Mouse (Mus musculus) neural tube, embryonic 13.5 days (tissue): ENCODE results near the gene Tpk1. TPM values are rescaled to one million over a fixed set of nuclear protein-coding genes. Genes with fewer than 3 reads are reported as not detected.

Experiments
- ATAC-seq: fragments of 200-750 bp; cut with Nextera tagmentation; 2 replicates; pipeline ENCODE4 v1.8.0; 2017; ENCODE audit warnings: low read depth, mild to moderate bottlenecking, moderate TSS enrichment, moderate library complexity
- H3K27ac ChIP-seq: fragments of 300-500 bp; sonication (generic); replicated peaks from 2 replicates; pipeline ENCODE4 v1.5.1; 2015; ENCODE audit warnings: moderate library complexity, mild to moderate bottlenecking, inconsistent platforms
- H3K27me3 ChIP-seq: fragments of 300-500 bp; sonication (generic); 2 replicates; pipeline ENCODE4 v1.6.1; 2015; ENCODE audit warnings: mild to moderate bottlenecking, inconsistent platforms
- H3K36me3 ChIP-seq: fragments of 300-500 bp; sonication (generic); 2 replicates; pipeline ENCODE4 v1.6.1; 2015; ENCODE audit warnings: mild to moderate bottlenecking, inconsistent platforms
- H3K4me1 ChIP-seq: fragments of 300-500 bp; sonication (generic); replicated peaks from 2 replicates; pipeline ENCODE4 v1.6.1; 2015; ENCODE audit warnings: inconsistent platforms
- H3K4me2 ChIP-seq: fragments of 300-500 bp; sonication (generic); 2 replicates; pipeline ENCODE4 v1.6.1; 2015; ENCODE audit warnings: inconsistent platforms, mild to moderate bottlenecking, moderate library complexity
- H3K4me3 ChIP-seq: fragments of 300-500 bp; sonication (generic); 2 replicates; pipeline ENCODE4 v1.5.1; 2015; ENCODE audit warnings: mild to moderate bottlenecking, inconsistent platforms
- H3K9ac ChIP-seq: fragments of 300-500 bp; sonication (generic); 2 replicates; pipeline ENCODE4 v1.6.1; 2015; ENCODE audit warnings: moderate library complexity, mild to moderate bottlenecking, inconsistent platforms
- H3K9me3 ChIP-seq: fragments of 300-500 bp; sonication (generic); 2 replicates; pipeline ENCODE4 v1.6.1; 2016; ENCODE audit warnings: inconsistent platforms
- WGBS: fragments of 180-500 bp; shearing (Covaris S2); methylation state at CpG from one replicate; pipeline ENCODE4 v1.1.7; 2015; 5-methylcytosine and 5-hydroxymethylcytosine counted together
- polyA plus RNA-seq: library from polyadenylated mRNA; unstranded; fragments of >200 nt; fragmentation: Nextera tagmentation; extraction: Ambion mirVana; gene quantifications from 2 replicates; pipeline ENCODE4 v1.2.1, GENCODE M21; 2015

Gene Tpk1
- polyA plus RNA-seq, 1 experiment from 2014 or later: 6.1 TPM

DNA sequence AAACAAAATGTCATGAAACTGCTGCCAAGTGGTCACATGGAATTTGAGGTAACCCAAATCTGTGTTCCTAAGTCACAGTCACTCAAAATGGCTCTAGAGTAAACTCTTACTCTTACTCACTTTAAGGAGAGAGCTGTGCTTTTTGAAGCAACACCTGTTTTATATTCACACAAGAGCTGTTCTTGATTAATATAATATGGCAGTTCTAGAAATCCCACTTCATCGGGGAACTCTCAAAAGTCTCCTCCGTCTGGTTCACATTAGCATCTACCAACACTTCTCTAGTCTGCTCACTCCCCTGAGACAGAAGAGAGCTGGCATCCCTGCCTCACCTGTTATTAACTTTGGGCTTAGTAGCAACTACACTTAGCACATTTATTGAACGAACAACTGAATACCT, 305.9 kb downstream of the Tpk1 start:
- H3K9me3 ChIP-seq: no peaks in the 10 kb centered on the region
- ATAC-seq: no peak
- H3K27ac ChIP-seq: no peak overlapping the region
- 84% methylated on average over 3 of the region's 3 CpGs for WGBS
- H3K4me3 ChIP-seq: no peak overlapping the region
- H3K4me1 ChIP-seq: peaks cover 10% of the 10 kb centered on the region; the same call in 1 of the 2 replicates
- H3K27me3 ChIP-seq: no peaks in the 10 kb centered on the region
- H3K9ac ChIP-seq: no peak overlapping the region
- H3K4me2 ChIP-seq: no peak overlapping the region
- H3K36me3 ChIP-seq: no peaks in the 10 kb centered on the region

DNA sequence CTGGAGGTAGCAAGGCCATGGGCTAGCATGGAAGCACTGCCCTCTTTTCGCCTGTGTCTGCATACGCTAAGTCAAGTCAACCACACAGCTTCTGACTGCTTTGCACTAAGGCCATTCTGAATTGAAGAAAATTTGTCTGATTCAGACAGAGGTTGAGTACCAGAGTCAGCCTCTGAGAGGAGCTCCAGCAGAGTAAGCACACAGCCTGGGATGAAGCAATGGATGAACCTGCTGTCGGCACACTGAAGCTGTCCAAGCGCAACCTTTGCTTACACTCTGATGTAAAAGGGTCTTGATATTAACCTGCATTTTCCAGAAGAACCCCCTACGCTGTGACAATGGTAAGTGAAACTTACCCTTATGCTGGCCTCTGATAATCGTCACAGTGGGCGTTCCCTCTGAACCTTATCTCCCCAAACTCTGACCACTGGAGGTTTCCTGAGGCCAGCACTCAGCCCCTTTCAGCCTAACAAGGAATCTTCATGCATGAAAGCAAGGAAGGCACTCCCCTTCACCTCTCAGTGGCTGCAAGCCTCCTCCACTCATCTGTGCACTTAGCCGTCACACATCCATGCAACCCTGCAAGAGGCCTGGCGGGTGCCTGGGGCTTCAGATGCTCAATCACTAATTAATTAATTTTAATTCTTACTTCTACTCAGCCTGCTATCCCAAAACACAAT, 311.4 kb downstream of the Tpk1 start:
- no peaks in the 10 kb centered on the region for H3K27me3 ChIP-seq
- H3K4me2 ChIP-seq: no peak overlapping the region
- H3K4me1 ChIP-seq: no peaks in the 10 kb centered on the region
- no peaks in the 10 kb centered on the region for H3K9me3 ChIP-seq
- no peaks in the 10 kb centered on the region for H3K36me3 ChIP-seq
- H3K9ac ChIP-seq: no peak overlapping the region
- H3K4me3 ChIP-seq: no peak overlapping the region
- WGBS: 82% methylated on average over 9 of the region's 9 CpGs
- H3K27ac ChIP-seq: no peak overlapping the region
- ATAC-seq: peak; percentile 71; the same call in 1 of the 2 replicates

DNA sequence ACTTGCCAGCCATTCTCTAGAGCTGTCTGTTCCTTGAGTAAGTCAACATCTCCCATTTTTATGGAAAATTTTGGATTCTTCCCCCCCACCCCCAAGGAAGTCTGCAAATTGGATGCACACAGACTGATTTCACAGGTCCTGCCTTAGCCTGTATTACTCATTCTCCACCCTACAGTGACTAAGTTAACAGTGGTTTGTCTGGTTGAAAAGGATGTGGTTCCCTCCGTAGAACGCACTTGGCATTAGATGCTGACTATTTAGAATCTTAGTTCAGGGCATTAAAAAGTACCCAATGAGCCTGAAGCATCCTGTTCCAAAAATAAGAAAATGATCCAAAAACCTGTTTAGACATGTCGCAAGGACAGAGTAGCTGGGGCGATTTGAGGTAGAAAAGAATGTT, 312.6 kb downstream of the Tpk1 start:
- no peak for ATAC-seq
- no peak overlapping the region for H3K27ac ChIP-seq
- H3K9me3 ChIP-seq: no peaks in the 10 kb centered on the region
- no peaks in the 10 kb centered on the region for H3K36me3 ChIP-seq
- H3K27me3 ChIP-seq: no peaks in the 10 kb centered on the region
- H3K4me1 ChIP-seq: no peaks in the 10 kb centered on the region
- H3K4me2 ChIP-seq: no peak overlapping the region
- H3K9ac ChIP-seq: no peak overlapping the region
- 95% methylated on average over 4 of the region's 4 CpGs for WGBS
- H3K4me3 ChIP-seq: no peak overlapping the region

DNA sequence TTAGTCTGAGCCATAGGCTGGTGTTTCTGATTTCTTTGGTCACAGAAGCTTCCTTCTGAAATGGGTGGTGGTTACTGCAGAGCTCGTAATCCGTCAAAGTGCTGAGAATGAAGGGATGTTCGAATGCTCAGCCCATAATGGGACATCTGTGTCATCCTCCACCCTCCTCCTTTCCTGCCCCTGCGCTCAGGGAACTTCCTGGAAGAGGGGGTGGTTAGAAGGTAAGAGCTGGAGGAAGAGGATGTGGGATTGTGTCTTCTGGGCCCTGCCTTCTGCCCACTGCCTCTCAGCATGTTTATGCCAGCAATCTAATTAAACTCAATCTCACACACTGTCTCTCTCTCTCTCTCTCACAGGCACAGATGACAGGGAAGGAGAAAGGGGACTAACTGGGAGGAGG, 317.0 kb downstream of the Tpk1 start:
- ATAC-seq: no peak
- Histone ChIP-seq H3K4me1 (no peaks in the 10 kb centered on the region), H3K9me3 (no peaks in the 10 kb centered on the region), H3K36me3 (no peaks in the 10 kb centered on the region), H3K4me3 (no peak overlapping the region), H3K9ac (no peak overlapping the region), H3K27ac (no peak overlapping the region), H3K4me2 (no peak overlapping the region), H3K27me3 (no peaks in the 10 kb centered on the region)
- 62% methylated on average over 4 of the region's 4 CpGs for WGBS

DNA sequence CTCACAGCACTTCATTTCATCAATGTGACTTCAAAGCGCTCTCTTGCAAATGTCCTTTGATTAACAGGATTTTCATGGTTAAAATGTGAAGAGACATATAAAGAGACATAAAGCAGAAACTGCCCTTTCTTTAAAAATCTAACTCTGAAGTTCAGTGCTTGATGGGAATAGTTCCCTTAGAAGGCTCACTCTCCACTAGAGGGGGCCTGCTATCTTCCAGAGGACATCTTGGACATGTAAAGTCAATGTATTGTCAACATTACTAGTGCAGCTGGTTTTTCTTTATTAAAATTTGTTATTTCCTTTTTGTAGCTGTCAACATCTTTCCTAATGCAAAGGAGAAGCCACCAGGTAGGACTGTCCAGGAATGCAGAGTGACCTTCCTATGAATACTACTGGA, 318.4 kb downstream of the Tpk1 start:
- Histone ChIP-seq H3K27me3 (no peaks in the 10 kb centered on the region), H3K9ac (no peak overlapping the region), H3K36me3 (no peaks in the 10 kb centered on the region), H3K4me3 (no peak overlapping the region), H3K9me3 (no peaks in the 10 kb centered on the region), H3K4me2 (no peak overlapping the region), H3K4me1 (no peaks in the 10 kb centered on the region), H3K27ac (no peak overlapping the region)
- 96% methylated on average over 1 of the region's 1 CpGs for WGBS
- no peak for ATAC-seq

DNA sequence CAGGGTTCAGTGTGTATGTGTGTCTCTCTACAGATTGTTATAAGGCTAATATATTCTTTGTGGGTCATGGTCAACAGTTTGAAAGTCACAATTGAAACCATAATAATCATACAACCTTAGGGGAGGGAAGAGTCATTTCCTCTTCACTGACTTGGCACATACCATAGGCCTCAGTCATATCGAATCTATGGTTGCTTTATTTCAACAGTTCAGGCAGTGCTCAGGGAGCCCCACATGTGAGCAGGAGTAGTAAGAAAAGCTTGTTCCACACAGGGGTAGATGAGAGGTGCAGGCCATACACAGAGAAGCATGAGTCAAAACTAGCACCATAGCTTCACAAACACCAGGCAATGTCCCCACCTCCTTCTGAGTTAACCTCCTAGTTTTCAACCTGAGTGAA, 323.1 kb downstream of the Tpk1 start:
- H3K4me2 ChIP-seq: no peak overlapping the region
- H3K36me3 ChIP-seq: no peaks in the 10 kb centered on the region
- no peak for ATAC-seq
- 87% methylated on average over 1 of the region's 1 CpGs for WGBS
- H3K27ac ChIP-seq: no peak overlapping the region
- H3K4me1 ChIP-seq: no peaks in the 10 kb centered on the region
- no peaks in the 10 kb centered on the region for H3K27me3 ChIP-seq
- H3K9me3 ChIP-seq: no peaks in the 10 kb centered on the region
- H3K9ac ChIP-seq: no peak overlapping the region
- H3K4me3 ChIP-seq: no peak overlapping the region

DNA sequence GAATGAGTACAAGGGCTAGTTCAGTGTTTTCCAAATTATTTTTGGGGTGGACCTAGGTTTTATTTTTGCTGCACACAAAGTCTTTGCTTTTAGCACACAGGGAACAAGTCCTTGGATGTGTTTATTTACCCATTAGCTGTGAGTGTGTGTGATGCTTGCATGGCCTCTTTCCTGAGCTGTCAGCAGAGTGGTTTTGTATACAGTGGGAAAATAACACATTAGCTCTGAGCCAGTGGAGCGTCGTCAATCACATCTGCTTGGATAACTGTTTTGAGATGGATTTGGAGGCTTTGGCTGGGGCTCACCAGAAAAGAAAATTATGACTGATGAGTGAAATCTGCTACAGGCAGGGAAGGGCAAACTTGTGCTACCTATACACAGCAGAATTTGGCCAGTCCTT, 323.7 kb downstream of the Tpk1 start:
- Histone ChIP-seq H3K27ac (no peak overlapping the region), H3K4me3 (no peak overlapping the region), H3K4me1 (peaks cover 3% of the 10 kb centered on the region; the same call in 1 of the 2 replicates), H3K9ac (no peak overlapping the region), H3K4me2 (no peak overlapping the region), H3K9me3 (no peaks in the 10 kb centered on the region), H3K27me3 (no peaks in the 10 kb centered on the region), H3K36me3 (no peaks in the 10 kb centered on the region)
- WGBS: 89% methylated on average over 2 of the region's 2 CpGs
- ATAC-seq: no peak

DNA sequence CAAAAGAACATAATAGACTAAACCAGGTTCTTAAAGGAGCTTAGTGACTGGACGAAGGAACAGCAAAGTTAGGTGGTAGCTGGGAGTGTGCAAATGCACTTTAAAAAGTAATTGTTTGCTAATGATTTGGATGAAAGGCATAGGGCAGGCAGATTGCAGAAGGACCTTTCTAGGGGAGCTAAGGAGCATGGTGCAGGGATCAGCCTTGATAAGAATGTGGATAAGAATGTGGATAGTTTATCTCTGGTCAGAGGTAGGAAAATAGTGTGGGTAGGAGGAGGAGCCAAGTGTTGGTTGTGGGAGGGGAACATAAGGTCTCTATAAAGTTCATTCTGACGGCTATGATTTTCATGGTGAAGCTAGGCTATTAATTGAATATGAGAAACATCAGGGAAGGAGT, 327.3 kb downstream of the Tpk1 start:
- no peak overlapping the region for H3K27ac ChIP-seq
- no peak overlapping the region for H3K9ac ChIP-seq
- no peak for ATAC-seq
- no peak overlapping the region for H3K4me3 ChIP-seq
- no peaks in the 10 kb centered on the region for H3K36me3 ChIP-seq
- H3K9me3 ChIP-seq: no peaks in the 10 kb centered on the region
- 83% methylated on average over 2 of the region's 2 CpGs for WGBS
- H3K4me1 ChIP-seq: peaks cover 8% of the 10 kb centered on the region; the same call in 1 of the 2 replicates
- no peak overlapping the region for H3K4me2 ChIP-seq
- H3K27me3 ChIP-seq: no peaks in the 10 kb centered on the region

DNA sequence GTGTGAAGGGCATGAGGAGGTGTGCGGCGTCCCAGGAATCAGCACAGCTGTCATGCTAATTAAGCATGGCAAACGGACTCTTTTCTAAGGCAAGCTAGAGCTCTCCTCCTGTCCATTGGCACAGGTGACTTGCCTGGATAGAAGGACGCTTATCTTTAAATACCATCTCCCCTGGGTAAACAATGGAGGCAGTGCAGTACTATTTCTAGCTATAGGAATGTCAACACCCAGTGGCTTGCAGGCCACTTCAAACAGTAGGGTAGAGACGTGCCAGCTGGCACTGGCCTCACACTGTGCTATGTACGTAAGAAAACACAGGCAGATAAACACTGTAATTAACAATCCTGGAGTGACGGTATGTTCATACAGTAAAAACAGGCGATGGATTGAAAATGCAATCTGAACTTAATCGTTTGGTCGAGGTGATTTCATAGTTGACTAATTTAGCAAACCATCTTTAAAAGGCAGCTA, 328.6 kb downstream of the Tpk1 start:
- Histone ChIP-seq H3K4me1 (peaks cover 8% of the 10 kb centered on the region; the same call in 1 of the 2 replicates), H3K4me3 (no peak overlapping the region), H3K36me3 (no peaks in the 10 kb centered on the region), H3K4me2 (no peak overlapping the region), H3K9ac (no peak overlapping the region), H3K9me3 (no peaks in the 10 kb centered on the region), H3K27ac (0 out of 2 replicates have a peak overlapping the region, but pooled peaks have one; percentile 42), H3K27me3 (no peaks in the 10 kb centered on the region)
- 41% methylated on average over 10 of the region's 10 CpGs for WGBS
- ATAC-seq: peak; percentile 72; the same call in 1 of the 2 replicates

DNA sequence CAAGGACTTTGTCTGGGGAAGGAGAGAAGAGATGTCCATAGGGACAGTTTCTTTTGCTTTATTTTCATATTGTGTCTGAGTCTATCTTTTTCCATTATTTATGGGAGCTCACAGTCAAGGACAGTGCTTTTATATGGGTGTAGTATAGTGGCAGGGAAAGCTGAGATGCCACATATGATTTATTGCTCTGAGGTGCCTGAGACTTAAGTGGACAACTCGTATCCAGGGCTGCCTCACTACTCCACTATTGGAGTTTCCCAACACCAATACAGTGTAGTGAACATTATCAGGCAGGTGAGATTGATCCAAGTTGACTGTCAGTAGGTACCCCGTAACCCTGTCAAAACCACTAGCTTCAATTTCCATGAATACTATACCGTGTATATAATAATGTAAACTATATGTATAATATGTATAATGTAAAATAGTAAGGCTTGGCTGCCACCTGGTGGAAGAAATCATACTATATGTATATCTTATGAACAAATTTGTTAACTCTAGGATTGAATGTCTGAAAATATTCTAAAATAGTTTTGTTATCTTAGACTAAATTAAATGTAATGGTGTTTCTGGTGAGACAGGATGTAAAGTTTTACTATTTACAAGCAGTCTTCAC, 330.4 kb downstream of the Tpk1 start:
- Histone ChIP-seq H3K4me2 (no peak overlapping the region), H3K4me1 (peaks cover 8% of the 10 kb centered on the region; the same call in 1 of the 2 replicates), H3K27me3 (no peaks in the 10 kb centered on the region), H3K36me3 (no peaks in the 10 kb centered on the region), H3K9me3 (no peaks in the 10 kb centered on the region), H3K27ac (no peak overlapping the region), H3K4me3 (no peak overlapping the region), H3K9ac (no peak overlapping the region)
- 78% methylated on average over 3 of the region's 3 CpGs for WGBS
- ATAC-seq: peak; percentile 6; the same call in 1 of the 2 replicates

DNA sequence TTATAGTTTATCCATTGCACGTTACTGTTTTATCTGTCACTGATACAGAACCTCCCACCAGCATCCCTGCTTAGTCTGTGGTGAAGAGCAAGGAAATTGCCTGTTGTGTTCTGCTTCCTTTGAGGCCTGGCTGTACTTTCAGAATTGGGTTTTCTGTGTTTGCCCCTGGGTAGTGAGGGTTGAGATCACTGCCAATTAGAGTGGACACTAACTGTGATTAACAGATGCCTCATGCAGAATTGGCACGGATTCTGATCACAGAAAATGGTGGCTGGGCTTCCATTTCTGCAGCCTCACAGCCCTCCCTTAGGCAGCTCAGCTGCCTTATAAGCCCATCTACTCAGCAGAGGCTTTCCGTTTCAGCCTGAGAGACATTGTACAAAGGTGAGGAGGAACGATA, 332.6 kb downstream of the Tpk1 start:
- peaks cover 8% of the 10 kb centered on the region; the same call in 1 of the 2 replicates for H3K4me1 ChIP-seq
- H3K27ac ChIP-seq: no peak overlapping the region
- no peak overlapping the region for H3K4me2 ChIP-seq
- no peak overlapping the region for H3K9ac ChIP-seq
- no peak overlapping the region for H3K4me3 ChIP-seq
- no peaks in the 10 kb centered on the region for H3K27me3 ChIP-seq
- WGBS: 79% methylated on average over 4 of the region's 4 CpGs
- ATAC-seq: no peak
- no peaks in the 10 kb centered on the region for H3K9me3 ChIP-seq
- H3K36me3 ChIP-seq: no peaks in the 10 kb centered on the region

DNA sequence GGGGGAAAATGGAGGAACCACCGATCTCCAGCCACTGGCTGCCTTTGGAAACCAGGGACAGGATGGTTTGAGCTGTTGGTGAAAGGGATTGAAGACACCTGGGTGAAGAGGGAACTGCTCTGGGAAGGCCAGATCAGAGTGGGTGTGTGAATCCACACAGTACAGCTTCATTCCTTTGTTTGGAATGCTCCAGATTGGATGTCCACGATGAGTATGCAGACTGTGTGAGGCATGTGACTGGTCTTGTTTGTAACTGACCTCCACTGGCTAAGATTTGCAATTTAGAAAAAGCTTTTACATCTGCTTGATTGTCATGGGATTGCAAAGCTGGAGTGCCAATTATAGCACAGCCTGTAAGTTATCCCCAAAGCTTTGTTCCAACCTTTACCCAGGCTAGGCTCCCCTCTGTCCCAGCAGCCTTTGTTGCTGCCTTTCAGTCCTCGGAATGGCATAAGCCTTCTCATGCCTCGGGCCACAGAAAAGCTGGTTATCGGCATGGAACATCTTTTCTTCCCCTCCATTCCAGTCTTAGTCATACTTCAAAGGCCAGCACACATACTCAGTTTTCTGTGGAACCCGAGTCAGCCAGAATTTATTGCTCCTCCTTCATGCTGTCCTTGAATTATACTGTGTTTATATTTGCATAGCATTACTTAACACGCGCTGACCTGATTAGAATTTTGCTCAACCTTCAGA, 353.0 kb downstream of the Tpk1 start:
- ATAC-seq: no peak
- Histone ChIP-seq H3K36me3 (no peaks in the 10 kb centered on the region), H3K4me1 (no peaks in the 10 kb centered on the region), H3K4me3 (no peak overlapping the region), H3K4me2 (no peak overlapping the region), H3K27me3 (no peaks in the 10 kb centered on the region), H3K9me3 (no peaks in the 10 kb centered on the region), H3K27ac (no peak overlapping the region), H3K9ac (no peak overlapping the region)
- WGBS: 48% methylated on average over 8 of the region's 8 CpGs
